Mouse (Mus musculus) hindbrain, postnatal 0 days (tissue): ENCODE results near the gene Ccdc106. TPM values are rescaled to one million over a fixed set of nuclear protein-coding genes. Genes with fewer than 3 reads are reported as not detected.

Source experiments
- ATAC-seq: fragments of 200-750 bp; cut with Nextera tagmentation; 2 replicates; pipeline ENCODE4 v1.8.0; 2017; ENCODE audit warnings: mild to moderate bottlenecking, moderate TSS enrichment, moderate library complexity
- DNase-seq: peaks from one replicate; pipeline ENCODE4 v3.0.0-alpha.2; 2015; ENCODE audit warnings: low spot score
- H3K27ac ChIP-seq: fragments of 300-500 bp; sonication (generic); 2 replicates; pipeline ENCODE4 v1.5.1; 2014; ENCODE audit warnings: mild to moderate bottlenecking
- H3K27me3 ChIP-seq: fragments of 300-500 bp; sonication (generic); 2 replicates; pipeline ENCODE4 v1.6.1; 2014; ENCODE audit warnings: low read length, mixed read lengths; ENCODE audit not compliant: insufficient read depth
- H3K36me3 ChIP-seq: fragments of 300-500 bp; sonication (generic); 2 replicates; pipeline ENCODE4 v1.6.1; 2014; ENCODE audit warnings: low read length, mixed read lengths; ENCODE audit not compliant: insufficient read depth
- H3K4me1 ChIP-seq: fragments of 300-500 bp; sonication (generic); 2 replicates; pipeline ENCODE4 v1.6.1; 2014; ENCODE audit warnings: antibody characterized with exemption, low read length, mixed read lengths; ENCODE audit not compliant: insufficient read depth
- H3K4me2 ChIP-seq: fragments of 300-500 bp; sonication (generic); 2 replicates; pipeline ENCODE4 v1.6.1; 2014; ENCODE audit warnings: low read depth, mild to moderate bottlenecking, low read length, moderate library complexity, mixed read lengths
- H3K4me3 ChIP-seq: fragments of 300-500 bp; sonication (generic); 2 replicates; pipeline ENCODE4 v1.5.1; 2014; ENCODE audit warnings: low read length
- H3K9ac ChIP-seq: fragments of 300-500 bp; sonication (generic); replicated peaks from 2 replicates; pipeline ENCODE4 v1.6.1; 2014; ENCODE audit warnings: mild to moderate bottlenecking, low read length, moderate library complexity, mixed read lengths
- H3K9me3 ChIP-seq: fragments of 300-500 bp; sonication (generic); 2 replicates; pipeline ENCODE4 v1.6.1; 2016; ENCODE audit warnings: low read length, mixed read lengths
- CTCF ChIP-seq: IDR thresholded peaks from 2 replicates; pipeline ENCODE4 v1.5.1; 2016; ENCODE audit warnings: antibody characterized with exemption, control low read depth, low read depth
- WGBS: fragments of 180-500 bp; shearing (Covaris S2); extraction: QIAGEN DNeasy Blood & Tissue Kit; methylation state at CpG from one replicate; pipeline ENCODE4 v1.1.7; 2014; 5-methylcytosine and 5-hydroxymethylcytosine counted together
- polyA plus RNA-seq: library from polyadenylated mRNA; unstranded; fragments of >200 nt; fragmentation: Nextera tagmentation; extraction: Ambion mirVana; gene quantifications from 2 replicates; pipeline ENCODE4 v1.2.1, GENCODE M21; 2015
- total RNA-seq: library from RNA; depleted of rRNA; stranded (reverse); fragments of >200 nt; gene quantifications from 2 replicates; pipeline ENCODE4 v1.2.3, GENCODE M21; 2014

The Ccdc106 gene
- total and polyA plus RNA-seq, 2 experiments from 2014 or later, result 61.6 to 76.5 TPM

GRCm38 (mm10) chr7:5080010-5080751, 59.8 kb downstream of the Ccdc106 start, which contains the start of gene Epn1:
Gene Epn1, plus strand, starts transcription at chr7:5080235.
- peak within 1 kb of the TSS; percentile 94 for H3K27ac ChIP-seq
- WGBS, result 3% methylated on average over 81 of the region's 81 CpGs
- no peak for TF ChIP-seq CTCF
- H3K4me3 ChIP-seq, result peak within 1 kb of the TSS; percentile 85
- peak; percentile 98 for DNase-seq
- H3K4me1 ChIP-seq, result peaks cover 11% of the 10 kb centered on the region
- H3K27me3 ChIP-seq, result no peaks in the 10 kb centered on the region
- peaks cover 18% of the 10 kb centered on the region; the same call in 1 of the 2 replicates for H3K36me3 ChIP-seq
- peak; percentile 99 for ATAC-seq
- peak within 1 kb of the TSS; percentile 71 for H3K4me2 ChIP-seq
- peak within 1 kb of the TSS; percentile 94 for H3K9ac ChIP-seq
- no peaks in the 10 kb centered on the region for H3K9me3 ChIP-seq

GRCm38 (mm10) chr7:5080815-5081214, 60.5 kb downstream of the Ccdc106 start:
- Histone ChIP-seq H3K9ac (peak overlapping the region; percentile 94), H3K9me3 (no peaks in the 10 kb centered on the region), H3K4me3 (peak overlapping the region; percentile 85), H3K4me1 (peaks cover 11% of the 10 kb centered on the region), H3K27me3 (no peaks in the 10 kb centered on the region), H3K36me3 (peaks cover 16% of the 10 kb centered on the region; the same call in 1 of the 2 replicates), H3K27ac (peak overlapping the region; percentile 94), H3K4me2 (peak overlapping the region; percentile 71)
- TF ChIP-seq CTCF, result no peak
- 14% methylated on average over 6 of the region's 6 CpGs for WGBS
- ATAC-seq, result no peak
- peak; percentile 17 for DNase-seq

- H3K4me2 ChIP-seq, result peak overlapping the region; percentile 71
- DNase-seq (no peak), ATAC-seq (no peak)
- H3K4me1 ChIP-seq, result peaks cover 11% of the 10 kb centered on the region
- peak overlapping the region; percentile 85 for H3K4me3 ChIP-seq
- no peaks in the 10 kb centered on the region for H3K9me3 ChIP-seq
- peak overlapping the region; percentile 94; the same call in 1 of the 2 replicates for H3K9ac ChIP-seq
- no peak overlapping the region; the same call in 1 of the 2 replicates for H3K27ac ChIP-seq
- H3K36me3 ChIP-seq, result peaks cover 12% of the 10 kb centered on the region; the same call in 1 of the 2 replicates
- no peaks in the 10 kb centered on the region for H3K27me3 ChIP-seq
- WGBS, result 65% methylated on average over 6 of the region's 6 CpGs
- TF ChIP-seq CTCF, result no peak
Observed at GRCm38 (mm10) chr7:5081241-5081640, 60.9 kb downstream of the Ccdc106 start.

- 98% methylated on average over 2 of the region's 2 CpGs for WGBS
- no peak overlapping the region for H3K4me3 ChIP-seq
- DNase-seq (no peak), ATAC-seq (no peak)
- no peak overlapping the region for H3K27ac ChIP-seq
- H3K4me1 ChIP-seq, result peaks cover 11% of the 10 kb centered on the region
- TF ChIP-seq CTCF, result no peak
- no peaks in the 10 kb centered on the region for H3K27me3 ChIP-seq
- H3K9ac ChIP-seq, result no peak overlapping the region
- H3K4me2 ChIP-seq, result peak overlapping the region; percentile 71
- no peaks in the 10 kb centered on the region for H3K9me3 ChIP-seq
- H3K36me3 ChIP-seq, result peaks cover 7% of the 10 kb centered on the region; the same call in 1 of the 2 replicates
Observed at GRCm38 (mm10) chr7:5081939-5082338, 61.6 kb downstream of the Ccdc106 start.

GRCm38 (mm10) chr7:5083325-5084105, 63.2 kb downstream of the Ccdc106 start:
- no peak for DNase-seq
- TF ChIP-seq CTCF, result no peak
- no peak for ATAC-seq
- H3K4me3 ChIP-seq, result no peak overlapping the region
- peaks cover 11% of the 10 kb centered on the region for H3K4me1 ChIP-seq
- WGBS, result 94% methylated on average over 18 of the region's 18 CpGs
- 0 out of 2 replicates have a peak, but pooled peaks cover 2% of the 10 kb centered on the region for H3K36me3 ChIP-seq
- no peak overlapping the region for H3K4me2 ChIP-seq
- no peaks in the 10 kb centered on the region for H3K9me3 ChIP-seq
- H3K9ac ChIP-seq, result no peak overlapping the region
- H3K27me3 ChIP-seq, result no peaks in the 10 kb centered on the region
- no peak overlapping the region for H3K27ac ChIP-seq

GRCm38 (mm10) chr7:5085512-5085911, 65.2 kb downstream of the Ccdc106 start:
- DNase-seq (no peak), ATAC-seq (no peak)
- no peak overlapping the region for H3K4me3 ChIP-seq
- no peaks in the 10 kb centered on the region for H3K27me3 ChIP-seq
- H3K9ac ChIP-seq, result no peak overlapping the region
- H3K27ac ChIP-seq, result no peak overlapping the region
- no peak overlapping the region for H3K4me2 ChIP-seq
- peaks cover 8% of the 10 kb centered on the region; the same call in 1 of the 2 replicates for H3K36me3 ChIP-seq
- no peaks in the 10 kb centered on the region for H3K9me3 ChIP-seq
- WGBS, result 88% methylated on average over 1 of the region's 1 CpGs
- no peak for TF ChIP-seq CTCF
- peaks cover 11% of the 10 kb centered on the region for H3K4me1 ChIP-seq
